Mouse (Mus musculus) heart, postnatal 0 days (tissue): ENCODE measurements around the gene Kif5a. TPM values are rescaled to one million over a fixed set of nuclear protein-coding genes. Genes with fewer than 3 reads are reported as not detected.

Source experiments
- ATAC-seq: fragments of 200-750 bp; cut with Nextera tagmentation; 2 replicates; pipeline ENCODE4 v1.8.0; 2017; ENCODE audit warnings: low read depth, moderate number of reproducible peaks, moderate library complexity; ENCODE audit not compliant: insufficient read depth
- DNase-seq: peaks from one replicate; pipeline ENCODE4 v3.0.0-alpha.2; 2016; ENCODE audit warnings: low spot score
- H3K27ac ChIP-seq: fragments of 300-500 bp; sonication (generic); 2 replicates; pipeline ENCODE4 v1.5.1; 2014; ENCODE audit warnings: low read depth, mild to moderate bottlenecking
- H3K27me3 ChIP-seq: fragments of 300-500 bp; sonication (generic); 2 replicates; pipeline ENCODE4 v1.6.1; 2014; ENCODE audit warnings: low read length, mixed read lengths; ENCODE audit not compliant: control insufficient read depth, insufficient read depth
- H3K36me3 ChIP-seq: fragments of 300-500 bp; sonication (generic); replicated peaks from 2 replicates; pipeline ENCODE4 v1.6.1; 2014; ENCODE audit warnings: low read length, mixed read lengths; ENCODE audit not compliant: control insufficient read depth, insufficient read depth
- H3K4me1 ChIP-seq: fragments of 300-500 bp; sonication (generic); 2 replicates; pipeline ENCODE4 v1.6.1; 2014; ENCODE audit warnings: antibody characterized with exemption; ENCODE audit not compliant: control insufficient read depth, insufficient read depth
- H3K4me2 ChIP-seq: fragments of 300-500 bp; sonication (generic); 2 replicates; pipeline ENCODE4 v1.6.1; 2014; ENCODE audit warnings: low read depth, mild to moderate bottlenecking, low read length, moderate library complexity
- H3K4me3 ChIP-seq: fragments of 300-500 bp; sonication (generic); 2 replicates; pipeline ENCODE4 v1.5.1; 2014; ENCODE audit warnings: low read depth, low read length
- H3K9ac ChIP-seq: fragments of 300-500 bp; sonication (generic); replicated peaks from 2 replicates; pipeline ENCODE4 v1.6.1; 2014; ENCODE audit warnings: low read depth, low read length, mixed read lengths
- H3K9me3 ChIP-seq: fragments of 300-500 bp; sonication (generic); replicated peaks from 2 replicates; pipeline ENCODE4 v1.6.1; 2016; ENCODE audit warnings: low read length; ENCODE audit not compliant: control insufficient read depth
- CTCF ChIP-seq: IDR thresholded peaks from 2 replicates; pipeline ENCODE4 v1.5.1; 2016; ENCODE audit warnings: antibody characterized with exemption, control low read depth, low read depth
- EP300 ChIP-seq: IDR thresholded peaks from 2 replicates; pipeline ENCODE4 v1.6.1; 2016; ENCODE audit warnings: antibody characterized with exemption, low read depth
- WGBS: fragments of 180-500 bp; shearing (Covaris S2); extraction: QIAGEN DNeasy Blood & Tissue Kit; methylation state at CpG from one replicate; pipeline ENCODE4 v1.1.7; 2014; 5-methylcytosine and 5-hydroxymethylcytosine counted together
- polyA plus RNA-seq: library from polyadenylated mRNA; unstranded; fragments of >200 nt; fragmentation: Nextera tagmentation; extraction: Ambion mirVana; gene quantifications from 2 replicates; pipeline ENCODE4 v1.2.1, GENCODE M21; 2015
- total RNA-seq: library from RNA; depleted of rRNA; stranded (reverse); fragments of >200 nt; gene quantifications from 2 replicates; pipeline ENCODE4 v1.2.3, GENCODE M21; 2014; ENCODE audit warnings: low replicate concordance; rRNA removed

The Kif5a gene
- total and polyA plus RNA-seq, 2 experiments from 2014 or later: 0.11 to 0.27 TPM

- H3K27me3 ChIP-seq: peaks cover 85% of the 10 kb centered on the region
- 2% methylated on average over 23 of the region's 23 CpGs for WGBS
- H3K27ac ChIP-seq: no peak overlapping the region
- H3K4me3 ChIP-seq: peak overlapping the region; percentile 36
- H3K36me3 ChIP-seq: no peaks in the 10 kb centered on the region
- peak overlapping the region; percentile 65 for H3K4me2 ChIP-seq
- DNase-seq (peak; percentile 86), ATAC-seq (peak; percentile 51)
- no peak overlapping the region for H3K9ac ChIP-seq
- TF ChIP-seq CTCF: peak; percentile 93
- TF ChIP-seq EP300: no peak
- H3K4me1 ChIP-seq: peaks cover 8% of the 10 kb centered on the region
- no peaks in the 10 kb centered on the region for H3K9me3 ChIP-seq
These were observed 85.4 kb downstream of the Kif5a start for GRCm38 (mm10) chr10:127177719-127178118.

- H3K36me3 ChIP-seq: no peaks in the 10 kb centered on the region
- 25% methylated on average over 9 of the region's 9 CpGs for WGBS
- 0 out of 2 replicates have a peak overlapping the region, but pooled peaks have one; percentile 0 for H3K4me2 ChIP-seq
- DNase-seq (no peak), ATAC-seq (no peak)
- H3K9ac ChIP-seq: no peak overlapping the region
- H3K4me1 ChIP-seq: peaks cover 8% of the 10 kb centered on the region
- no peak overlapping the region for H3K4me3 ChIP-seq
- TF ChIP-seq CTCF (no peak), EP300 (no peak)
- H3K9me3 ChIP-seq: no peaks in the 10 kb centered on the region
- H3K27me3 ChIP-seq: peaks cover 83% of the 10 kb centered on the region
- H3K27ac ChIP-seq: no peak overlapping the region
These were observed 85.9 kb downstream of the Kif5a start for GRCm38 (mm10) chr10:127177235-127177634.

- Histone ChIP-seq H3K4me2 (no peak overlapping the region), H3K4me3 (no peak overlapping the region), H3K27ac (no peak overlapping the region), H3K9me3 (no peaks in the 10 kb centered on the region), H3K27me3 (peaks cover 86% of the 10 kb centered on the region), H3K4me1 (peaks cover 8% of the 10 kb centered on the region), H3K36me3 (no peaks in the 10 kb centered on the region), H3K9ac (no peak overlapping the region)
- 7% methylated on average over 7 of the region's 7 CpGs for WGBS
- DNase-seq (no peak), ATAC-seq (no peak)
- no peak for TF ChIP-seq EP300
- TF ChIP-seq CTCF: no peak
These were observed 86.4 kb downstream of the Kif5a start for GRCm38 (mm10) chr10:127176756-127177155.

- 53% methylated on average over 3 of the region's 3 CpGs for WGBS
These were observed 86.9 kb downstream of the Kif5a start for GRCm38 (mm10) chr10:127176228-127176627.

More at GRCm38 (mm10) chr10:127176228-127176627, 86.9 kb downstream of the Kif5a start:
- H3K27ac ChIP-seq: no peak overlapping the region
- H3K9me3 ChIP-seq: no peaks in the 10 kb centered on the region
- H3K4me2 ChIP-seq: no peak overlapping the region
- TF ChIP-seq EP300 (no peak), CTCF (no peak)
- no peak overlapping the region for H3K9ac ChIP-seq
- peaks cover 8% of the 10 kb centered on the region for H3K4me1 ChIP-seq
- no peak for ATAC-seq
- H3K4me3 ChIP-seq: no peak overlapping the region
- no peak for DNase-seq
- no peaks in the 10 kb centered on the region for H3K36me3 ChIP-seq
- peaks cover 86% of the 10 kb centered on the region for H3K27me3 ChIP-seq

Other genes starting within 250 kb of the Kif5a start
- 81.3 and 82.5 TPM in 2 replicates for gene Tsfm, start 232.5 kb downstream of the Kif5a start, total RNA-seq
- 94.6 and 96.8 TPM in 2 replicates for gene Tsfm, start 232.5 kb downstream of the Kif5a start, polyA plus RNA-seq
- 9.2 and 16.2 TPM in 2 replicates for gene Mettl1, start 221.9 kb downstream of the Kif5a start, total RNA-seq
- 19.6 and 20.6 TPM in 2 replicates for gene Mettl1, start 221.9 kb downstream of the Kif5a start, polyA plus RNA-seq
- gene Eef1akmt3, start 221.8 kb downstream of the Kif5a start, total RNA-seq: not detected in 2 replicates
- 0.04 and 0.18 TPM in 2 replicates for gene Eef1akmt3, start 221.8 kb downstream of the Kif5a start, polyA plus RNA-seq
- gene Cyp27b1, start 215.1 kb downstream of the Kif5a start, total RNA-seq: not detected in 2 replicates
- gene Cyp27b1, start 215.1 kb downstream of the Kif5a start, polyA plus RNA-seq: 0.04 and 0.08 TPM in 2 replicates
- 0.65 and 1.0 TPM in 2 replicates for gene March9, start 203.2 kb downstream of the Kif5a start, total RNA-seq
- 0.14 TPM in 2 replicates for gene March9, start 203.2 kb downstream of the Kif5a start, polyA plus RNA-seq
- 457 and 539 TPM in 2 replicates for gene Cdk4, start 199.8 kb downstream of the Kif5a start, total RNA-seq
- gene Cdk4, start 199.8 kb downstream of the Kif5a start, polyA plus RNA-seq: 382 and 392 TPM in 2 replicates
- gene Tspan31, start 193.1 kb downstream of the Kif5a start, total RNA-seq: 104 and 117 TPM in 2 replicates
- 73.5 and 79.9 TPM in 2 replicates for gene Tspan31, start 193.1 kb downstream of the Kif5a start, polyA plus RNA-seq
- gene Agap2, start 188.1 kb downstream of the Kif5a start, total RNA-seq: 1.4 and 1.7 TPM in 2 replicates
- 0.15 and 0.29 TPM in 2 replicates for gene Agap2, start 188.1 kb downstream of the Kif5a start, polyA plus RNA-seq
- 39.8 and 45.2 TPM in 2 replicates for gene Os9, start 142.2 kb downstream of the Kif5a start, total RNA-seq
- gene Os9, start 142.2 kb downstream of the Kif5a start, polyA plus RNA-seq: 36.0 and 40.0 TPM in 2 replicates
- gene B4galnt1, start 98.1 kb downstream of the Kif5a start, total RNA-seq: 2.3 and 7.7 TPM in 2 replicates
- gene B4galnt1, start 98.1 kb downstream of the Kif5a start, polyA plus RNA-seq: 0.72 and 0.82 TPM in 2 replicates
- 51.0 and 61.2 TPM in 2 replicates for gene Slc26a10, start 82.7 kb downstream of the Kif5a start, total RNA-seq
- gene Slc26a10, start 82.7 kb downstream of the Kif5a start, polyA plus RNA-seq: 22.8 and 23.3 TPM in 2 replicates
- gene Arhgef25, start 73.3 kb downstream of the Kif5a start, total RNA-seq: 20.8 and 44.2 TPM in 2 replicates
- 10.0 and 13.8 TPM in 2 replicates for gene Arhgef25, start 73.3 kb downstream of the Kif5a start, polyA plus RNA-seq
- 44.4 and 64.1 TPM in 2 replicates for gene Dtx3, start 67.6 kb downstream of the Kif5a start, total RNA-seq
- 28.8 and 30.0 TPM in 2 replicates for gene Dtx3, start 67.6 kb downstream of the Kif5a start, polyA plus RNA-seq
- 22.4 and 23.7 TPM in 2 replicates for gene Pip4k2c, start 51.8 kb downstream of the Kif5a start, total RNA-seq
- gene Pip4k2c, start 51.8 kb downstream of the Kif5a start, polyA plus RNA-seq: 24.7 and 25.0 TPM in 2 replicates
- gene Dctn2, start 3.0 kb upstream of the Kif5a start, total RNA-seq: 175 and 197 TPM in 2 replicates
- gene Dctn2, start 3.0 kb upstream of the Kif5a start, polyA plus RNA-seq: 149 and 154 TPM in 2 replicates
- gene Mbd6, start 25.7 kb upstream of the Kif5a start, total RNA-seq: 8.3 and 8.7 TPM in 2 replicates
- gene Mbd6, start 25.7 kb upstream of the Kif5a start, polyA plus RNA-seq: 6.5 and 6.9 TPM in 2 replicates
- 48.9 and 68.9 TPM in 2 replicates for gene Mars, start 48.4 kb upstream of the Kif5a start, total RNA-seq
- gene Mars, start 48.4 kb upstream of the Kif5a start, polyA plus RNA-seq: 62.4 and 64.6 TPM in 2 replicates
- 0.73 and 0.97 TPM in 2 replicates for gene Arhgap9, start 58.6 kb upstream of the Kif5a start, total RNA-seq
- gene Arhgap9, start 58.6 kb upstream of the Kif5a start, polyA plus RNA-seq: 1.4 and 1.8 TPM in 2 replicates
- gene Gli1, start 78.6 kb upstream of the Kif5a start, total RNA-seq: 1.1 TPM in 1 of 2 replicates, not detected in the other
- 0.51 and 0.59 TPM in 2 replicates for gene Gli1, start 78.6 kb upstream of the Kif5a start, polyA plus RNA-seq
- gene Inhbe, start 91.1 kb upstream of the Kif5a start, total RNA-seq: not detected in 2 replicates
- not detected in 2 replicates for gene Inhbe, start 91.1 kb upstream of the Kif5a start, polyA plus RNA-seq
- not detected in 2 replicates for gene Inhbc, start 107.1 kb upstream of the Kif5a start, total RNA-seq
- gene Inhbc, start 107.1 kb upstream of the Kif5a start, polyA plus RNA-seq: not detected in 2 replicates
- gene R3hdm2, start 117.0 kb upstream of the Kif5a start, total RNA-seq: 35.4 and 42.8 TPM in 2 replicates
- 31.5 and 32.1 TPM in 2 replicates for gene R3hdm2, start 117.0 kb upstream of the Kif5a start, polyA plus RNA-seq
- 0.08 TPM in 1 of 2 replicates, not detected in the other for gene Stac3, start 238.3 kb upstream of the Kif5a start, total RNA-seq
- 0.30 TPM in 1 of 2 replicates, not detected in the other for gene Stac3, start 238.3 kb upstream of the Kif5a start, polyA plus RNA-seq